Mouse (Mus musculus): ENCODE results near the gene Umad1. TPM values are rescaled to one million over a fixed set of nuclear protein-coding genes. Genes with fewer than 3 reads are reported as not detected.
"Not testable (repeated sequence)": the region's sequence is repeated elsewhere in the genome, so short reads cannot be mapped to it uniquely, and the experiment has no call there.

The Umad1 gene
- polyA plus RNA-seq, 1 experiment from 2014 or later = 15.0 TPM

DNA sequence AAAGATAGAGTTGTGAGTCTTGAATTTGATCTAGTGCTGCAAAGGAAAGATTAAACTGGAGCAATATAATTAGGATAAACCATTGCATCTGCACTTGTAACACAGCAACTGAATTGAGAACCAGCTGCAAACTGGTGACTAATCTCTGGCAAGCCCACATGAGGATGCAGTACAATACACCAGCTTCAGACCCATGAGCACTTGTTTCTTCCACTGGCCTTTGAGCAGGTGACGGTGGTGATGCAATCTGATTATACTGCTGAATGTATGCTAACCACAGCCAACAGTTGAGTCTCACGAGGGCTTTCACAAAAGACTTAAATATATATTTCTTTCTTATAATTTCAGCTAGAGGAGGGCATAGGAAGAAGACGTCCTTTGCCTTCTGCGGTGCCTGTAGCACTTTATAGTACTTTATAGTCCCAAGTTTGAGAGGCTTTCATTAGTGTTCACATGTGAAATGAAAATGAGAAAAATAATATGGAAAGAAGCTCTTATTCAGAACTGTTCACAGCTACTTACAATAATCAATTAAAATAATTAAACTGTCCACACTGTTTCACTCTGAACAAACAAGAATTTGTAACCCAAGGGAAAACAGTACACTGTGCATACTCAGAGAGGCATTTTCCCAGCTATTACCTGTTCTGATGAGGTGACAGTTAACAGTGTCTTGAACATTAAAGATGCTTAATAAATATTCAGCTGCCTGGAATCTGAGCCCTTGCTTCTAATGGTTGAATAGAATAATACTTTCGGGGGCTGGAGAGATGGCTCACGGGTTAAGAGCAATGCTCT lies 40.2 kb downstream of the Umad1 start:
- no peak overlapping the region for H3K9ac ChIP-seq (ENCODE audit: low read depth, low read length)
- 64% methylated on average over 6 of the region's 6 CpGs for WGBS (ENCODE audit: insufficient replicate concordance)
- no peaks in the 10 kb centered on the region for H3K27me3 ChIP-seq (ENCODE audit: control insufficient read depth, insufficient read depth, low read depth, low read length)
- H3K4me3 ChIP-seq (ENCODE audit: low read depth, low read length) = no peak overlapping the region
- ATAC-seq (ENCODE audit: low read depth) = no peak
- H3K27ac ChIP-seq (ENCODE audit: low read length) = no peak overlapping the region
- H3K4me2 ChIP-seq (ENCODE audit: low read depth, low read length) = no peak overlapping the region
- no peaks in the 10 kb centered on the region for H3K4me1 ChIP-seq (ENCODE audit: control insufficient read depth, low read depth, low read length)
- no peaks in the 10 kb centered on the region for H3K36me3 ChIP-seq (ENCODE audit: control insufficient read depth, insufficient read depth)
- H3K9me3 ChIP-seq (replicated peaks; ENCODE audit: control insufficient read depth, low read length) = no peaks in the 10 kb centered on the region

DNA sequence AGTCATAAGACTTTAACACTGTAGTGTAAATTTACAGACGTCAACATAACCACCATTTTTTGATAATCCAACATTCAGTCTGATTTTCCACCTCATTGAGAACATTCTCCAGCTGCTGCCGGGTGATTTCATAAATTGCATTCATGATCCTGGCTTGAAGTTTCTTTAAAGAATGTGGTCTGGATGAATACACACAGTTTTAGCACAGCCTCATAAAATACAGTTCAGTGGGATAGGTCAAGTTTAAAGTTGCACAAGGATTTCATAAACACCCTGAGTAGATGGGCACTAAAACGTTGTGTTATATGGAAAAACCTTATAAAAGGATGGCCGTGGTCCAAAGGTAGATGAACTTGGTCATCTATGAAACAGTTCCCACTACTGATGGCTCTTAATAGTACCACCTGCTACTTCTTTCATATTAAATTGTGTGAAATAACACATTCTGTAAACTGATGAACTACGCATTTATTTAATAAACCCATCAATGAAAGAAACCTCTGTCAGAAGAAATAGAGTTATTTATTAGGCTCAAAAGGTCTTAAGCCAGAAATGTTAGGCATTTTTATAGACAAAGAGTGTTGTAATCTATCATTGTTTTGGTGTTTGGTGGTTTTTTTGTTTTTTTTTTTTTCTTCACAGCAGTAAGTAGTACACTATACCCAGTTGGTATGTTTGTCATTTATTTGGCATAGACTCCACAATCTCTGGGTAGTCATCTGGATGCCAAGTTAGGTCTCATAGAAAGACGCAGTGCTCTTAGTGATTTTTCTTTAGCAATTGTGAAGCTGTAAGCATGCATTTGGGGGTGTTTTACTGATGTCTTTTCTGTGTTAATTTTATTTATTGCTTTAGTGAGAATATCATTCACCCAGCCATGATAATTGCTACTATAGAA lies 49.0 kb downstream of the Umad1 start:
- no peak overlapping the region for H3K4me3 ChIP-seq (ENCODE audit: low read depth, low read length)
- WGBS (ENCODE audit: insufficient replicate concordance) = 76% methylated on average over 6 of the region's 6 CpGs
- H3K4me2 ChIP-seq (ENCODE audit: low read depth, low read length) = no peak overlapping the region
- H3K9ac ChIP-seq (ENCODE audit: low read depth, low read length) = no peak overlapping the region
- no peaks in the 10 kb centered on the region for H3K4me1 ChIP-seq (ENCODE audit: control insufficient read depth, low read depth, low read length)
- H3K9me3 ChIP-seq (replicated peaks; ENCODE audit: control insufficient read depth, low read length) = no peaks in the 10 kb centered on the region
- no peaks in the 10 kb centered on the region for H3K27me3 ChIP-seq (ENCODE audit: control insufficient read depth, insufficient read depth, low read depth, low read length)
- H3K27ac ChIP-seq (ENCODE audit: low read length) = no peak overlapping the region
- no peak for ATAC-seq (ENCODE audit: low read depth)
- H3K36me3 ChIP-seq (ENCODE audit: control insufficient read depth, insufficient read depth) = no peaks in the 10 kb centered on the region

DNA sequence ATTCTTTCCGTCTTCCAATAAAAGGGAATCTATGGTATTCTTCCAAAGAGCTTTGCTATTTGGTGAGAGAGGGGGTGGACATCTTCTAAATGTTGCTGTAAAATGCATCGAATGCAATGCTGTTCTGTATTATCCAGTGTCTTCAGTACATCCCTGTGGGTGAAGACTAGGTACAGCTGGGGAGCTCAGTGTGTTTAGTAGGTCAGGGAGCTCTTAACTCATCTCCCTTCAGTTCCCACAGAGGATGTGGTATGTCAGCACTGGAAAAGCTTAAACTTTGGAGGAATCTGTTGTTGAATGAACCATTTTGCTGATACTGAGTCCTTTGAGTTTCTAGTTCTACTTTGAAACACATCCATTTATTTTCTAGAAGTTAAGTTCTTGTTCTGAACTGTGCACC lies 53.5 kb downstream of the Umad1 start:
- Histone ChIP-seq H3K4me2 (ENCODE audit: low read depth, low read length) (no peak overlapping the region), H3K9me3 (replicated peaks; ENCODE audit: control insufficient read depth, low read length) (no peaks in the 10 kb centered on the region), H3K4me1 (ENCODE audit: control insufficient read depth, low read depth, low read length) (no peaks in the 10 kb centered on the region), H3K27ac (ENCODE audit: low read length) (no peak overlapping the region), H3K27me3 (ENCODE audit: control insufficient read depth, insufficient read depth, low read depth, low read length) (no peaks in the 10 kb centered on the region), H3K4me3 (ENCODE audit: low read depth, low read length) (no peak overlapping the region), H3K9ac (ENCODE audit: low read depth, low read length) (no peak overlapping the region), H3K36me3 (ENCODE audit: control insufficient read depth, insufficient read depth) (no peaks in the 10 kb centered on the region)
- no peak for ATAC-seq (ENCODE audit: low read depth)
- 68% methylated on average over 2 of the region's 2 CpGs for WGBS (ENCODE audit: insufficient replicate concordance)

DNA sequence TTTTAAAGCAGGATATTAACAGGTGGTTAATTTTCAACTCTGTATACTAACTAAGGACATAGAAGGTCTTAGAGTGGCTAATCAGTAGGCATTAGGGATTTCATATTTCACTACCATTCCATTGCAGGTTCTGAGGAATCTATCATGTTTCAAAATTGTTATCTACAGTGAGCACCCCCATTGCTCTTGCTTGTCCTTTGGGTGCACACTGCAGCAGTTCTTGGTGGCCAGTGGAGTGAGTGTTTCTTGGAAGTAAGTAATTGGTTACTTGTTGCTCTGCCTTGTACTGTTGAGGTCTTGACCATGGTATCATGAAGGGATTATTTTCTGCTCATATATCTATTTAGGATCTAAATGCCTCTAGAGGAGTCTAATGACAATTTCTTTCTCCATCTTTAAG lies 57.1 kb downstream of the Umad1 start:
- no peak overlapping the region for H3K9ac ChIP-seq (ENCODE audit: low read depth, low read length)
- H3K4me3 ChIP-seq (ENCODE audit: low read depth, low read length) = no peak overlapping the region
- H3K9me3 ChIP-seq (replicated peaks; ENCODE audit: control insufficient read depth, low read length) = no peaks in the 10 kb centered on the region
- ATAC-seq (ENCODE audit: low read depth) = no peak
- no peaks in the 10 kb centered on the region for H3K4me1 ChIP-seq (ENCODE audit: control insufficient read depth, low read depth, low read length)
- no peak overlapping the region for H3K27ac ChIP-seq (ENCODE audit: low read length)
- H3K36me3 ChIP-seq (ENCODE audit: control insufficient read depth, insufficient read depth) = no peaks in the 10 kb centered on the region
- H3K4me2 ChIP-seq (ENCODE audit: low read depth, low read length) = no peak overlapping the region
- H3K27me3 ChIP-seq (ENCODE audit: control insufficient read depth, insufficient read depth, low read depth, low read length) = no peaks in the 10 kb centered on the region

DNA sequence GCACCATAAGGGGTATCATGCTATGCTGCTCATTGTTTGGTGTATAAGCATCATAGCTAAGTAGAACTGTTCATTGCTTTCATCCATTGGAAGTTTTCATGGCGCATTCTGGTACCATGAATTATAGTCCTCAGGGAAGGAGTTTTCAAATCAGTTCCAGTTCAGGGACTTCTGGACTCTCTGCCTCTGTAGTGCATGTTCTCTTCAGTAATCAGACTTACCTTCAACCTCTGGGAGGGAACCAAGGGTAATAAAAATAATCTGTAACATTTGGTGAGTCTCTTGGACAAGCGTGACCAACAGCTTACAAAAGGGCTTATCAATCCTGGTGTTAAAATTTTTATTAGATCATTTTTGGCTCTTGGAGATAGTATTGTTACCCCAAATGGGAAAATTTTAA lies 60.5 kb downstream of the Umad1 start:
- ATAC-seq (ENCODE audit: low read depth) = no peak
- no peak overlapping the region for H3K4me2 ChIP-seq (ENCODE audit: low read depth, low read length)
- H3K27ac ChIP-seq (ENCODE audit: low read length) = no peak overlapping the region
- no peaks in the 10 kb centered on the region for H3K9me3 ChIP-seq (replicated peaks; ENCODE audit: control insufficient read depth, low read length)
- 85% methylated on average over 2 of the region's 2 CpGs for WGBS (ENCODE audit: insufficient replicate concordance)
- H3K4me3 ChIP-seq (ENCODE audit: low read depth, low read length) = no peak overlapping the region
- no peaks in the 10 kb centered on the region for H3K27me3 ChIP-seq (ENCODE audit: control insufficient read depth, insufficient read depth, low read depth, low read length)
- H3K9ac ChIP-seq (ENCODE audit: low read depth, low read length) = no peak overlapping the region
- no peaks in the 10 kb centered on the region for H3K4me1 ChIP-seq (ENCODE audit: control insufficient read depth, low read depth, low read length)
- no peaks in the 10 kb centered on the region for H3K36me3 ChIP-seq (ENCODE audit: control insufficient read depth, insufficient read depth)

DNA sequence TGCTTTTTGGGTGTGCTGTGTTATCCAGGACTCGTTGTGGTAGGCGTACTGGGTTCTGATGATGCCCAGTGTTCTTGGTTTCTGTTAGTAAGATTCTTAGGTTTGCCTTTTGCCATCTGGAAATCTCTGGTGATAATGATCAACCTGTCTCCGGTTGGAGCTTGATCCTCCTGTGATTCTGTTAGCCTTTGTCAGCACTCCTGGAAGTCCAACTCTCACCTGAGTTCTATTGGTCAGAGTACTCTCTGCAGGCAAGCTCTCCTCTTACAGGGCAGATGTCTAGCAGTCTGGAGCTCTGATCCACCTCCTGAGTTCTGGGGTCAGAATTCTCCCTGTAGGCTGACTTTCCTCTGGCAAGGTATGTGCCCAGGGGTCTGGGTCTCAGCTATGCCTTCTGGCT lies 72.4 kb downstream of the Umad1 start:
- not testable (repeated sequence) for H3K36me3 ChIP-seq (ENCODE audit: control insufficient read depth, insufficient read depth); H3K27me3 ChIP-seq (ENCODE audit: control insufficient read depth, insufficient read depth, low read depth, low read length); H3K27ac ChIP-seq (ENCODE audit: low read length); ATAC-seq (ENCODE audit: low read depth); H3K4me1 ChIP-seq (ENCODE audit: control insufficient read depth, low read depth, low read length); H3K4me3 ChIP-seq (ENCODE audit: low read depth, low read length); H3K4me2 ChIP-seq (ENCODE audit: low read depth, low read length); H3K9ac ChIP-seq (ENCODE audit: low read depth, low read length); H3K9me3 ChIP-seq (replicated peaks; ENCODE audit: control insufficient read depth, low read length)
- WGBS (ENCODE audit: insufficient replicate concordance) = 83% methylated on average over 3 of the region's 3 CpGs

DNA sequence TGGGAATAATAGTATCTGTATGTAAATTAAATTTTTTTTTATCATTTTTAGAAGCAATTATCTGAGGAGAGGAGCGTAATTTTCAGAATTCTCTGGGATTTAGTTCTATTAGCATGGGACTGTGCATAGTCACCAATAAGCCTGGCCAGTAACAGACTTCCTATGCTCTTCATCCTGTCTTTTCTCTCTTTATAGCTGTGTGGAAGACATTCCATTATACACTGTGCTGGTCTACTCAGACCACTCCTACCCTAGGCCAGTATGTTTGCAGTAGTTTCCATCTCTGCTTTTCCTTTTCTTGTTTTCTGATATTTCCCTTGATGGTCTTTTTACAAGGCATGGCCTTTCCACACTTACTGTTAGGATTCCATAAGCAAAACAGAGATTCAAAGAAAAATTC lies 74.3 kb downstream of the Umad1 start:
- H3K9ac ChIP-seq (ENCODE audit: low read depth, low read length) = no peak overlapping the region
- no peak overlapping the region for H3K4me3 ChIP-seq (ENCODE audit: low read depth, low read length)
- no peaks in the 10 kb centered on the region for H3K9me3 ChIP-seq (replicated peaks; ENCODE audit: control insufficient read depth, low read length)
- H3K27ac ChIP-seq (ENCODE audit: low read length) = no peak overlapping the region
- 61% methylated on average over 1 of the region's 1 CpGs for WGBS (ENCODE audit: insufficient replicate concordance)
- no peak overlapping the region for H3K4me2 ChIP-seq (ENCODE audit: low read depth, low read length)
- ATAC-seq (ENCODE audit: low read depth) = no peak
- no peaks in the 10 kb centered on the region; the same call in 1 of the 2 replicates for H3K4me1 ChIP-seq (ENCODE audit: control insufficient read depth, low read depth, low read length)
- no peaks in the 10 kb centered on the region for H3K27me3 ChIP-seq (ENCODE audit: control insufficient read depth, insufficient read depth, low read depth, low read length)
- no peaks in the 10 kb centered on the region for H3K36me3 ChIP-seq (ENCODE audit: control insufficient read depth, insufficient read depth)

DNA sequence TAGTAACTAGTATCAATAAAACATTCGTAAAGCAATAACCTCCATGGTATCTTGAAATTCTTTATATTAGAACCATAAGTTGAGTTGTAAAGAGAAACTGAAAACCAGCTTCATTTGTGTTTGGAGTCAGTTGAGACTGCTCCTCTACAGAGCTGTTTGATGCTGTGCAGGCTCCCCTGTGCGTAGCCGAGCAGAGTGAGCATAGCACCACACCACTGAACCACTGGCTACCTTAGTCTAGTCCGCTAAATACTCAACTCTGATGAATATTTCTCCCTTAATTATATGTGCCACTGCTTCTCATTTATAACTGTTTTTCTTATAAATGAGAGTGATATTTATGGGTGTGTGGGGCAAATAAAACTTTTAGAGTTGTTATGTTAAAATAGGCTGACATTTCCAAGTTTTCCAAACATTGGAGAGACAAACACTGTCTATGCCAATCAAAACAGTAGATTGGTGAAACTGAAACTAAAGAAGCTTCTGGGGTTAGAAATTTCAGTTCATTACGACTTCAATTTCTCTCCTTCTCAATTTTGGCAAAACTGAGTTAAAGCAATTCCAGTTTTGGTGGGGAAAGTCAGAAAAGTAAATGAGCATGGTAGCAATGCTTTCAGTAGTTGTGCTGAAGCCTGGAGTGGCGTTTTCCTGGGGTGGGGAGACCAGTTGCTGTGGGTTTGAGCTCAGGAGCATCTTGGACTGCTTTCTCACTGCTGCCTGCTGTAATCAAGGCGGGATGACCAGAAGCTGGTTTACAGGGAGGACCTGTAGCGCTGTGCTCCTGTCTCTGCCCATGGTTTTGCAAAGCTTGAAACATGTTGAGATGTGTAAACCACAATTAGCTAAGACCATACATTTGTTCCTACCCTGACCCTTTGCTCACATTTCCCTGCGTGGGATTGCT lies 77.7 kb downstream of the Umad1 start:
- no peak overlapping the region for H3K9ac ChIP-seq (ENCODE audit: low read depth, low read length)
- WGBS (ENCODE audit: insufficient replicate concordance) = 74% methylated on average over 9 of the region's 9 CpGs

More for the DNA sequence above, 77.7 kb downstream of the Umad1 start:
- Histone ChIP-seq H3K4me2 (ENCODE audit: low read depth, low read length) (no peak overlapping the region), H3K36me3 (ENCODE audit: control insufficient read depth, insufficient read depth) (no peaks in the 10 kb centered on the region), H3K9me3 (replicated peaks; ENCODE audit: control insufficient read depth, low read length) (no peaks in the 10 kb centered on the region), H3K27me3 (ENCODE audit: control insufficient read depth, insufficient read depth, low read depth, low read length) (no peaks in the 10 kb centered on the region), H3K4me1 (ENCODE audit: control insufficient read depth, low read depth, low read length) (no peaks in the 10 kb centered on the region; the same call in 1 of the 2 replicates), H3K4me3 (ENCODE audit: low read depth, low read length) (no peak overlapping the region), H3K27ac (ENCODE audit: low read length) (no peak overlapping the region)
- no peak for ATAC-seq (ENCODE audit: low read depth)

All from liver, embryonic 16.5 days (tissue).